Mouse (Mus musculus): ENCODE results near the gene Scube2.

DNA sequence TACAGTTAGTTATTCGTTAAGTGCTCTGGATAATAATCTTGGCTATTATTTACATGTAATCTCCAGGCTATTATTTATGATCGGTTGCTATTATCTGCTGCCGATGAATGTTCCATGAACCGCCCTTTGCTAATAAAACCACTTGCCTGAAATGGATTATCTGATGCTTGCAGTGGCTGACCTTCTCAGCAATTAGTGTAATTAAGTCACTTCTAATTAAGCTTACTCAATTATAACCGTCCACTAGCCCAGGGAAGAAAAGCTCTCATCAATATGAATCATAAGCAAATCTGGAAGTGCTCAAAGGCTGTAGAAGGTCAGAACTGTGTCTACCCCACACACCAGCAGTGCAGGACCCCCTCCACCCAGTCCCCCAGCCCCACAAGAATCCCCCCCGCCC, 27.8 kb downstream of the Scube2 start:
- TF ChIP-seq CTCF (IDR thresholded peaks at IDR 0.05; ENCODE audit: control insufficient read depth, insufficient read depth, low read length) (no peak), POLR2A (IDR thresholded peaks at IDR 0.05; ENCODE audit: borderline replicate concordance, control insufficient read depth, low read depth, low read length) (no peak)

All from bone marrow, adult 2 months (tissue).